Mouse (Mus musculus): Measurements from ENCODE around the gene Ccnj. TPM values are rescaled to one million over a fixed set of nuclear protein-coding genes. Genes with fewer than 3 reads are reported as not detected.

Ccnj gene
- polyA plus RNA-seq, 1 experiment from 2014 or later: 10.0 TPM

Small RNA genes lying within 50 kb of the gene (microRNA-seq; reads per million reads assigned to microRNA genes)
- gene Mir8092: not detected

Other genes starting within 250 kb of the Ccnj start
- 40.7 and 42.0 TPM in 2 replicates for gene Aldh18a1, start 242.8 kb upstream of the Ccnj start, polyA plus RNA-seq (2015; fragmentation: Nextera tagmentation; extraction: Ambion mirVana)
- 8.1 and 9.6 TPM in 2 replicates for gene Tctn3, start 219.0 kb upstream of the Ccnj start, polyA plus RNA-seq (2015; fragmentation: Nextera tagmentation; extraction: Ambion mirVana)
- 8.0 and 9.2 TPM in 2 replicates for gene Entpd1, start 218.9 kb upstream of the Ccnj start, polyA plus RNA-seq (2015; fragmentation: Nextera tagmentation; extraction: Ambion mirVana)
- 0.05 TPM in 1 of 2 replicates, not detected in the other for gene Cc2d2b, start 82.5 kb upstream of the Ccnj start, polyA plus RNA-seq (2015; fragmentation: Nextera tagmentation; extraction: Ambion mirVana)
- gene Zfp518a, start 63.4 kb downstream of the Ccnj start, polyA plus RNA-seq (2015; fragmentation: Nextera tagmentation; extraction: Ambion mirVana): 6.1 and 6.3 TPM in 2 replicates
- gene Blnk, start 163.3 kb downstream of the Ccnj start, polyA plus RNA-seq (2015; fragmentation: Nextera tagmentation; extraction: Ambion mirVana): 0.36 and 0.45 TPM in 2 replicates
- not detected in 2 replicates for gene Dntt, start 198.0 kb downstream of the Ccnj start, polyA plus RNA-seq (2015; fragmentation: Nextera tagmentation; extraction: Ambion mirVana)
- 0.15 and 0.33 TPM in 2 replicates for gene Opalin, start 245.8 kb downstream of the Ccnj start, polyA plus RNA-seq (2015; fragmentation: Nextera tagmentation; extraction: Ambion mirVana)